ENCODE assay signal across 15 mouse cellular contexts in genomic region chr3:103606660-103607595, GRCm38 (mm10). TPM values are rescaled to one million over a fixed set of nuclear protein-coding genes. Genes with fewer than 3 reads are reported as not detected.
A peak's percentile ranks its signal among the peaks of the same experiment; 100 is the strongest.
DNase-seq lines count a peak whose midpoint lies in the region; ATAC-seq lines count a peak whose summit lies in the region.
"Had no signal": no experiment of that assay in that cellular context is flagged by ENCODE, and none has a peak within 500 bp of the region (broad histone marks: within the 10 kb centered on the region; RNA-seq: fewer than 3 reads in every experiment).

No protein-coding gene starts in this region.

- no peaks in the 10 kb centered on the region for H3K9me3 ChIP-seq in forebrain, embryonic 14.5 days (replicated peaks; ENCODE audit: control insufficient read depth, low read length)
- H3K9me3 ChIP-seq: embryonic facial prominence, embryonic 15.5 days; liver, embryonic 12.5 days had no signal

- H3K36me3 ChIP-seq in forebrain, embryonic 14.5 days (ENCODE audit: control insufficient read depth, insufficient read depth, low read length) = no peaks in the 10 kb centered on the region
- H3K36me3 ChIP-seq: embryonic facial prominence, embryonic 15.5 days; liver, embryonic 12.5 days had no signal

- no peak overlapping the region for H3K27ac ChIP-seq in forebrain, embryonic 14.5 days (ENCODE audit: low read depth, low read length)
- H3K27ac ChIP-seq: embryonic facial prominence, embryonic 15.5 days; liver, embryonic 12.5 days had no signal

- H3K4me3 ChIP-seq in forebrain, embryonic 14.5 days (ENCODE audit: low read depth, low read length) = no peak overlapping the region
- H3K4me3 ChIP-seq: embryonic facial prominence, embryonic 15.5 days; liver, embryonic 12.5 days; myocyte had no signal

- no peaks in the 10 kb centered on the region for H3K4me1 ChIP-seq in forebrain, embryonic 14.5 days (ENCODE audit: control insufficient read depth, insufficient read depth, low read length)
- H3K4me1 ChIP-seq: liver, embryonic 12.5 days had no signal

- H3K9ac ChIP-seq in forebrain, embryonic 14.5 days (ENCODE audit: low read length) = no peak overlapping the region
- H3K9ac ChIP-seq: embryonic facial prominence, embryonic 15.5 days; liver, embryonic 12.5 days had no signal

- no peak for ATAC-seq in forebrain, embryonic 14.5 days
- ATAC-seq: liver, embryonic 12.5 days had no signal

- H3K4me2 ChIP-seq in forebrain, embryonic 14.5 days (ENCODE audit: low read length) = no peak overlapping the region
- H3K4me2 ChIP-seq: embryonic facial prominence, embryonic 15.5 days; liver, embryonic 12.5 days had no signal

- peak; percentile 85 for DNase-seq in heart, adult 11 months
- DNase-seq in heart, adult 8-10 months (ENCODE audit: low spot score) = no peak
- peak; percentile 8 for DNase-seq in thymus, postnatal 0 days (ENCODE audit: low spot score)
- no peak for DNase-seq in thymus, postnatal 4 days
- DNase-seq in forebrain, embryonic 14.5 days (ENCODE audit: low spot score) = peak; percentile 36
- no peak for DNase-seq in right cerebral cortex, postnatal 36 days (ENCODE audit: low spot score in 2 of 2)
- no peak for DNase-seq in adrenal gland, postnatal 4 days (ENCODE audit: low spot score in 2 of 2)
- no peak for DNase-seq in adrenal gland, adult 2 months
- DNase-seq: adrenal gland, postnatal 25 days; B cell, adult 2 months had no signal

- WGBS in forebrain, embryonic 14.5 days = 74% methylated on average over 13 of the region's 13 CpGs

- no peaks in the 10 kb centered on the region for H3K27me3 ChIP-seq in forebrain, embryonic 14.5 days (replicated peaks; ENCODE audit: control insufficient read depth, insufficient read depth, low read length)
- H3K27me3 ChIP-seq: embryonic facial prominence, embryonic 15.5 days; liver, embryonic 12.5 days had no signal

RNA-seq across cellular contexts. Expression of gene Syt6, which starts 31.9 kb away (rescaled TPM):
- not detected for total RNA-seq in heart, adult 8-10 months (2022)
- polyA plus RNA-seq in thymus, postnatal 0 days (2015; fragmentation: Nextera tagmentation; extraction: Ambion mirVana) = 0.05 TPM in 1 of 2 replicates, not detected in the other
- polyA plus RNA-seq in forebrain, embryonic 14.5 days (2014; fragmentation: Nextera tagmentation; extraction: Ambion mirVana) = 12.6 and 19.3 TPM in 2 replicates
- total RNA-seq in adrenal gland, postnatal 4 days (2021) = under 1 TPM; 0.20 to 0.56 TPM
- not detected for total RNA-seq in adrenal gland, adult 2 months (2021)
- not detected in 2 replicates for polyA plus RNA-seq in adrenal gland, adult 2 months (2012; rRNA removed)
- total RNA-seq: adrenal gland, postnatal 25 days; megakaryocyte-erythroid progenitor cell, adult 5-6 weeks had no signal
- polyA plus RNA-seq: gonadal fat pad, adult 2 months had no signal

RNA-seq across cellular contexts. Expression of gene Atg4a-ps, which starts 38.9 kb away (rescaled TPM):
- total RNA-seq in heart, adult 8-10 months (2022) = 1 to 10 TPM in 2 of 4 experiments, not detected in 2; 2.1 to 3.1 TPM
- polyA plus RNA-seq in thymus, postnatal 0 days (2015; fragmentation: Nextera tagmentation; extraction: Ambion mirVana) = 0.24 and 0.42 TPM in 2 replicates
- 0.11 and 0.25 TPM in 2 replicates for polyA plus RNA-seq in forebrain, embryonic 14.5 days (2014; fragmentation: Nextera tagmentation; extraction: Ambion mirVana)
- total RNA-seq in adrenal gland, postnatal 4 days (2021) = 1 to 10 TPM in 1 of 2 experiments, under 1 TPM in 1; 0.17 to 2.9 TPM
- total RNA-seq in adrenal gland, adult 2 months (2021) = 1 to 10 TPM in 1 of 2 experiments, under 1 TPM in 1; 0.14 to 3.7 TPM
- not detected in 2 replicates for polyA plus RNA-seq in adrenal gland, adult 2 months (2012; rRNA removed)

Comparison
In these comparisons a context has a peak if more than half of its experiments do, and no peak if none do; other contexts are left out.
1. DNase-seq: peak in heart, adult 11 months (single experiment), thymus, postnatal 0 days (single experiment) and forebrain, embryonic 14.5 days (single experiment); none in heart, adult 8-10 months (single experiment), thymus, postnatal 4 days (single experiment), right cerebral cortex, postnatal 36 days (0 of 2), adrenal gland, postnatal 4 days (0 of 2) and adrenal gland, adult 2 months (single experiment).